Mouse (Mus musculus) liver, embryonic 13.5 days (tissue): ENCODE measurements around the gene Erbb2. TPM values are rescaled to one million over a fixed set of nuclear protein-coding genes. Genes with fewer than 3 reads are reported as not detected.

Experiments
- ATAC-seq: fragments of 200-750 bp; cut with Nextera tagmentation; 2 replicates; pipeline ENCODE4 v1.8.0; 2017; ENCODE audit warnings: low read depth, mild to moderate bottlenecking, moderate number of reproducible peaks, moderate library complexity
- DNase-seq: peaks from one replicate; pipeline ENCODE4 v3.0.0; 2022
- H3K27ac ChIP-seq: fragments of 300-500 bp; sonication (generic); 2 replicates; pipeline ENCODE4 v1.5.1; 2015; ENCODE audit warnings: moderate library complexity, mild to moderate bottlenecking, inconsistent platforms
- H3K27me3 ChIP-seq: fragments of 300-500 bp; sonication (generic); 2 replicates; pipeline ENCODE4 v1.6.1; 2015; ENCODE audit warnings: mild to moderate bottlenecking, inconsistent platforms
- H3K36me3 ChIP-seq: fragments of 300-500 bp; sonication (generic); 2 replicates; pipeline ENCODE4 v1.6.1; 2015; ENCODE audit warnings: mild to moderate bottlenecking, inconsistent platforms
- H3K4me1 ChIP-seq: fragments of 300-500 bp; sonication (generic); replicated peaks from 2 replicates; pipeline ENCODE4 v1.6.1; 2015; ENCODE audit warnings: inconsistent platforms
- H3K4me2 ChIP-seq: fragments of 300-500 bp; sonication (generic); 2 replicates; pipeline ENCODE4 v1.6.1; 2015; ENCODE audit warnings: inconsistent platforms, mild to moderate bottlenecking, moderate library complexity
- H3K4me3 ChIP-seq: fragments of 300-500 bp; sonication (generic); replicated peaks from 2 replicates; pipeline ENCODE4 v1.5.1; 2015; ENCODE audit warnings: mild to moderate bottlenecking, inconsistent platforms
- H3K9ac ChIP-seq: fragments of 300-500 bp; sonication (generic); 2 replicates; pipeline ENCODE4 v1.6.1; 2015; ENCODE audit warnings: mild to moderate bottlenecking, inconsistent platforms
- H3K9me3 ChIP-seq: fragments of 300-500 bp; sonication (generic); replicated peaks from 2 replicates; pipeline ENCODE4 v1.6.1; 2016; ENCODE audit warnings: inconsistent platforms
- WGBS: fragments of 180-500 bp; shearing (Covaris S2); methylation state at CpG from one replicate; pipeline ENCODE4 v1.1.7; 2015; ENCODE audit not compliant: insufficient replicate concordance; 5-methylcytosine and 5-hydroxymethylcytosine counted together
- polyA plus RNA-seq: library from polyadenylated mRNA; unstranded; fragments of >200 nt; fragmentation: Nextera tagmentation; extraction: Ambion mirVana; gene quantifications from 2 replicates; pipeline ENCODE4 v1.2.1, GENCODE M21; 2015

Erbb2 gene
- polyA plus RNA-seq, 1 experiment from 2014 or later: 2.2 TPM

GRCm38 (mm10) chr11:98446562-98447474, 34.5 kb downstream of the Erbb2 start:
- Histone ChIP-seq H3K4me3 (peak overlapping the region; percentile 51), H3K36me3 (peaks cover 1% of the 10 kb centered on the region; the same call in 1 of the 2 replicates), H3K4me2 (peak overlapping the region; percentile 17; the same call in 1 of the 2 replicates), H3K9ac (peak overlapping the region; percentile 60), H3K27me3 (peaks cover 62% of the 10 kb centered on the region), H3K4me1 (peaks cover 7% of the 10 kb centered on the region; the same call in 1 of the 2 replicates), H3K27ac (peak overlapping the region; percentile 81), H3K9me3 (no peaks in the 10 kb centered on the region)
- 6% methylated on average over 33 of the region's 33 CpGs for WGBS
- DNase-seq: no peak
- ATAC-seq: peak; percentile 66

DNA sequence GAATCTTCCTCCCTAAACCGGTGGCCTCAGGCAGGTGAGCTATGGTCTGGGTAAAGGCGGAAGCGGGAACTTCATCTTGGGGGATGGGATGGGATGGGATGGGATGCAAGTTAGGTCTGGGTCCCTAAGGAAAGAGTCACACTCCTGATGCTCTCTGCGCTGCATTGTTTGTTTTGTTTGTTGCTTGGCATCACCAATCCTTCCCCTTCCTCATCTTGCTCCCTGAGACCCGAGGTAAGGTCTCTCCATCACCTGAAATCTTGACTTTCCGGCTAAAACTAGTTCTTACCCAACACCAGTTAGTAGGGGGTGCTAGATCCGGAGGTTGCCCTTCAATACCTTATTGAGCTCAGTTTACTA, 35.2 kb downstream of the Erbb2 start:
- Histone ChIP-seq H3K4me1 (peaks cover 7% of the 10 kb centered on the region; the same call in 1 of the 2 replicates), H3K36me3 (peaks cover 6% of the 10 kb centered on the region; the same call in 1 of the 2 replicates), H3K4me2 (peak overlapping the region; percentile 17; the same call in 1 of the 2 replicates), H3K27me3 (peaks cover 68% of the 10 kb centered on the region), H3K27ac (peak overlapping the region; percentile 81), H3K9ac (peak overlapping the region; percentile 60), H3K9me3 (no peaks in the 10 kb centered on the region), H3K4me3 (peak overlapping the region; percentile 51)
- DNase-seq (no peak), ATAC-seq (no peak)
- 16% methylated on average over 7 of the region's 7 CpGs for WGBS

DNA sequence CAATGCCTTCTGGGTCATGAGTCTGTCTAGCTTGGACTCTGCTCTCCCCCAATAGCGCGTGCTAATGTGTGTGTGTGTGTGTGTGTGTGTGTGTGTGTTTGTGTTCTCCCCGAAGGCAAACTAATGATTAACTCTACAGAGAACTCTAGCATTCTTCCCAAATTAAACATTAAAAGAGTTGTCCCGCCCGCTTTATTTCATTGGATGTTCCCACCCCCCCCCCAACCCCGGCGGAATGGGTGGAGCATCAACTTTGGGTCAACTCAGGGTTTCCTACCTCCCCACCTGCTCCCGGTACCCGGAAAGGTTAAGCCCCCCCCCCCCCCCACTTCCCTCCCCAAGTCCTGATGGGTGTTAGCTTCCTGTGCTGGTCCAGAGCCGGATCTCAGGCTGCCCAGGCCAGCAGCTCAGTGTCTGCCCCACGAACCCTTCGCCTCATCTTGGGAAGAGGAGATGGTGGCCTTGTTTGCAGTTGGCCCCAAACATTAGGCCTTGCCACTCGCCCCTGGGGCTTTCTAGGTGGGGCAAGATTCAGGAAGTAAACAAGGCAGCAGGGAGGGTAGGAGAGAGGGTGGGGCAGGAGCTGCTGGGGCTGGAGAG, 36.0 kb downstream of the Erbb2 start:
- H3K4me2 ChIP-seq: peak overlapping the region; percentile 53
- 38% methylated on average over 12 of the region's 13 CpGs for WGBS
- peaks cover 7% of the 10 kb centered on the region; the same call in 1 of the 2 replicates for H3K4me1 ChIP-seq
- peaks cover 73% of the 10 kb centered on the region for H3K27me3 ChIP-seq
- H3K27ac ChIP-seq: peak overlapping the region; percentile 81
- DNase-seq (no peak), ATAC-seq (peak; percentile 31; the same call in 1 of the 2 replicates)
- peaks cover 14% of the 10 kb centered on the region for H3K36me3 ChIP-seq
- peak overlapping the region; percentile 51 for H3K4me3 ChIP-seq
- H3K9ac ChIP-seq: no peak overlapping the region; the same call in 1 of the 2 replicates
- H3K9me3 ChIP-seq: no peaks in the 10 kb centered on the region

- Histone ChIP-seq H3K27me3 (peaks cover 75% of the 10 kb centered on the region), H3K27ac (no peak overlapping the region), H3K36me3 (peaks cover 20% of the 10 kb centered on the region), H3K4me2 (peak overlapping the region; percentile 53), H3K4me1 (peaks cover 7% of the 10 kb centered on the region; the same call in 1 of the 2 replicates), H3K4me3 (peak overlapping the region; percentile 45), H3K9me3 (no peaks in the 10 kb centered on the region), H3K9ac (no peak overlapping the region)
- WGBS: 51% methylated on average over 3 of the region's 3 CpGs
- DNase-seq (no peak), ATAC-seq (no peak)
Measured at GRCm38 (mm10) chr11:98449419-98449818, 37.1 kb downstream of the Erbb2 start.

DNA sequence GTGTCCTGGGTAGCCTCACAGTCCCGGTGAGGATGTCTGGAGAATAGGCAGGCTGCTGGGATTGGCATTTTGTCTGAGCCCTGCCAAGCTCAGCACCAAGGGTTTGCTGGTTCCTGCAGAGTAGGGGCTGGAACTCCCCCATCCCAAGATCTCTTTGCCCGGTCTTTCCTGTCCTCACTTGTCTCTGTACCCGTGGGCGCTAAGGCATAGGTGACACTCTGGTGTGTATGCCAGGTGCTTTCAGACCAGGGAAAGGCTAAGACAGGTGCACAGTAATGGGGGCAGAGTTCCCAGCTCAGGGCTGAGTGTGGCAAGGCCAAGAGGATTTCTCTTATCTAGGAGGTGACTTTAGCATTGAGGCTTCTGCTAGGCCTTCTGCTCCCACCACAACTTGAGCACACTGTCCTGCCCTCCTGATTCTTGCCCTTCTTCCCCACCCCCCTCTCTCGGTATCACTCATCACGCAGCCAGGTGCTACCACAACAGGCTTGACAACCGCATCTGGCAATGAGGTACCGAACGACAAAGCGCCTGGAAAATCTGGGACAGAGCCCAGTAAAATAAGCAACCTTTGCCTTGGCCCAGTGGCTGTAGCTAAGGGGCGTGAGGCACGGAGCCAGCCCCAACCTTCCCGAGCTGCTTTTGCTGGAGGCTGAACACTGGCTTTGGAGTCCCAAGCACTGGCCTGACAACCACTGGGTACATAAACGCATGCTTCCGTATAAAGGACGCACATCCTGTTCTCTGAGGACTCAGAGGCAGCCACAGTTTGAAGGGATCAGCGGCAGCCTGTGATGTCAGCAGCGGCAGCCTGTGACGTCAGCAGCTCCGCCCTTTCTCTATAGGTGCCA, 37.9 kb downstream of the Erbb2 start:
- peaks cover 73% of the 10 kb centered on the region for H3K27me3 ChIP-seq

DNA sequence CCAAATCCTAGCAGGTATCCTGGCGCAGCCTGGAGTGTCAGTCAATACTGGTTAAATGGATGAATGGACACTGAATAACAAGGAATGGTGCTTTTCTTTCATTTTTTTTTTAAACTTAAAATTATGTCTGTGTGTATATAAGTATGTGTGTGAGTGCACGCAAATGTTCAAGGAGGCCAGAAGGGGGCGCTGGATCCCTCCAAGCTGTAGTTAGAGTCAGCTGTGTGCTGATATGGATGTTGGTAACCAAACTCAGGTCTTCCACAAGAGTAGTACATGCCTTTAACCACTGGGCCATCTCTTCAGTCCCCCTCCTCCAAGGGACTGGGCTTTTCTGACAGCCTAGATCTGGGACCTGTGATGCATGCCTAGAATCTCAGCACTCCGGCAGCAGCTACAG, 43.2 kb downstream of the Erbb2 start:
- Histone ChIP-seq H3K36me3 (peaks cover 34% of the 10 kb centered on the region), H3K4me3 (no peak overlapping the region), H3K9ac (no peak overlapping the region), H3K4me1 (peaks cover 11% of the 10 kb centered on the region), H3K27me3 (peaks cover 68% of the 10 kb centered on the region), H3K9me3 (no peaks in the 10 kb centered on the region), H3K4me2 (no peak overlapping the region), H3K27ac (no peak overlapping the region)
- ATAC-seq (no peak), DNase-seq (no peak)
- WGBS: 68% methylated on average over 4 of the region's 4 CpGs

More for the DNA sequence above, 37.9 kb downstream of the Erbb2 start:
- no peak overlapping the region for H3K9ac ChIP-seq
- WGBS: 62% methylated on average over 20 of the region's 20 CpGs
- peaks cover 7% of the 10 kb centered on the region; the same call in 1 of the 2 replicates for H3K4me1 ChIP-seq
- ATAC-seq (no peak), DNase-seq (no peak)
- no peaks in the 10 kb centered on the region for H3K9me3 ChIP-seq
- H3K4me3 ChIP-seq: 0 out of 2 replicates have a peak overlapping the region, but pooled peaks have one; percentile 45
- H3K4me2 ChIP-seq: peak overlapping the region; percentile 53
- H3K27ac ChIP-seq: no peak overlapping the region
- H3K36me3 ChIP-seq: peaks cover 27% of the 10 kb centered on the region

- DNase-seq (no peak), ATAC-seq (no peak)
- Histone ChIP-seq H3K4me3 (no peak overlapping the region), H3K4me2 (peak overlapping the region; percentile 83; the same call in 1 of the 2 replicates), H3K4me1 (peaks cover 11% of the 10 kb centered on the region), H3K36me3 (peaks cover 34% of the 10 kb centered on the region), H3K9me3 (no peaks in the 10 kb centered on the region), H3K27ac (no peak overlapping the region), H3K27me3 (peaks cover 69% of the 10 kb centered on the region), H3K9ac (no peak overlapping the region)
- 58% methylated on average over 5 of the region's 5 CpGs for WGBS
Measured at GRCm38 (mm10) chr11:98456545-98456944, 44.3 kb downstream of the Erbb2 start.

DNA sequence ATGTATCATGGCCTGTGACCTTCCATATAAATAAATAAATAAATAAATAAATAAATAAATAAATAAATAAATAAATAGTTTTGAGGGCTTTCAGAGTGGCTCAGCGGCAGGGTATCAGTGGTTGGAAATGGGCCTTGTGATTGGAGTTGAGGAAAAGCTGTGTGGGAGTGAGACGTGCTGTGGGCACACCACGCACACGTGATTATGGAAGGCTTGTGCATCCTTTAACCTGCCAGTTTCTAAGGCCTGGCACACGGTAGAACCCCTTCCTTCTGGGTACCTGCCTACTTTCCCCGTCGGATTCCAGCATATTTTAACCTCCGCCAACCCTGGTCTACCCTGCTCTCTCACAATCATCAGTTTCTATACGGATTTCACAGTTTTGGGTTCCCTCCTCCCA, 44.7 kb downstream of the Erbb2 start:
- ATAC-seq (peak; percentile 22; the same call in 1 of the 2 replicates), DNase-seq (no peak)
- Histone ChIP-seq H3K4me1 (peaks cover 11% of the 10 kb centered on the region), H3K4me2 (peak overlapping the region; percentile 83), H3K9me3 (no peaks in the 10 kb centered on the region), H3K9ac (peak overlapping the region; percentile 65), H3K27me3 (peaks cover 71% of the 10 kb centered on the region), H3K27ac (no peak overlapping the region), H3K4me3 (peak overlapping the region; percentile 66), H3K36me3 (peaks cover 32% of the 10 kb centered on the region)
- 27% methylated on average over 9 of the region's 9 CpGs for WGBS

DNA sequence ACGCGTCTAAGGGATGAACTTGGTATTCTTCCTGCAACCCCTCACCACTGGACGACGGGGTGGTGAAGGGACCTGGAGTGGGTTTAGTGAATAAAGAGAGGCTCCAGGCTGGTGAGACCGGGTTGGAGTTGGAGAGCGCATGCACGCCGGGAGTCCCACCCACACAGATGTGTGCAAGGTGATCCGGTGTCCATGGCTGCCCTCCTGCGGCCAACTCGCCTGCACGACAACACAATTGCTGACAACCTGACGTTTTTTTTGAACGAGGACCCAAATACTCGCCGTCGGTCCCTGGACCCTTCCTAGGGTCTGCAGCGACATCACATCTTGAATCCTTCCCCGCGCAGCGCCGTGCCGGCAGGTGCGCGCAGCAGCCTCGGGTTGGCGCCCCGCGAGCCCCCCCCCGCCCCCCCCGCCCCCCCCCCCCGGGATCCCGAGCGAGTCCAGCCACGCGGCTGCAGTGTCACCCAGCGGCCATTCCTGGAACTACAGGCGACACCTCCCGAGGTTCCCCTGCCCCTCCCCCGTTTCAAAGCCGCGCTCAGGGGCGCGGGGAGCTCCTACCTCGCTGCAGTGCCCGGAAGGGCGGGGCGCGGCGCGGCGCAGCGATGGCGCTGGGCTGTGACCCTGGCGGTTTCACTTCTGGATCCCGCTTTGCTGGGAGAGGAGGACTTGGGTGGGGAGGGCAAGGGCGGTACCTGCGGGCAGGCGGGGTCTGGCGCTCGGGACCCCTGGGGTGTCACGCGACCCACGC, 45.3 kb downstream of the Erbb2 start:
- Histone ChIP-seq H3K9me3 (no peaks in the 10 kb centered on the region), H3K36me3 (peaks cover 28% of the 10 kb centered on the region), H3K27ac (no peak overlapping the region), H3K4me1 (peaks cover 11% of the 10 kb centered on the region), H3K4me3 (peak overlapping the region; percentile 66), H3K9ac (peak overlapping the region; percentile 65), H3K27me3 (peaks cover 71% of the 10 kb centered on the region), H3K4me2 (peak overlapping the region; percentile 83)
- under 1% methylated on average over 46 of the region's 64 CpGs for WGBS
- DNase-seq: peak; percentile 68
- ATAC-seq: peak; percentile 72
